Mouse (Mus musculus) bone marrow, adult 2 months (tissue): ENCODE data around the gene Dlk1. TPM values are rescaled to one million over a fixed set of nuclear protein-coding genes. Genes with fewer than 3 reads are reported as not detected.
"Not testable (repeated sequence)": the region's sequence is repeated elsewhere in the genome, so short reads cannot be mapped to it uniquely, and the experiment has no call there.

Source experiments
- H3K27ac ChIP-seq: fragments of 200-500 bp; 2 replicates; pipeline ENCODE4 v1.5.1; 2012; ENCODE audit warnings: low read depth, mild to moderate bottlenecking, control low read depth, inconsistent platforms, low read length; ENCODE audit not compliant: control insufficient read depth, poor library complexity, insufficient read depth
- H3K4me1 ChIP-seq: fragments of 200-500 bp; 2 replicates; pipeline ENCODE4 v1.6.1; 2011; ENCODE audit warnings: low read length; ENCODE audit not compliant: control insufficient read depth, insufficient read depth
- H3K4me3 ChIP-seq: fragments of 200-500 bp; replicated peaks from 2 replicates; pipeline ENCODE3; 2011; ENCODE audit warnings: mild to moderate bottlenecking, low read depth, low read length, control low read depth; ENCODE audit not compliant: control insufficient read depth
- CTCF ChIP-seq: fragments of 200-500 bp; IDR thresholded peaks from 2 replicates; pipeline ENCODE4 v1.5.1; 2011; ENCODE audit warnings: low read length, control low read depth; ENCODE audit not compliant: control insufficient read depth, insufficient read depth
- POLR2A ChIP-seq: fragments of 200-500 bp; IDR thresholded peaks from 2 replicates; pipeline ENCODE4 v1.6.1; 2011; ENCODE audit warnings: low read depth, mild to moderate bottlenecking, control low read depth, low read length, borderline replicate concordance; ENCODE audit not compliant: control insufficient read depth
- WGBS: fragments of 180-500 bp; shearing (Covaris S2); methylation state at CpG from one replicate; pipeline ENCODE4 v1.1.7; 2018; 5-methylcytosine and 5-hydroxymethylcytosine counted together
- polyA plus RNA-seq: library from polyadenylated mRNA; stranded (reverse); fragments of >200 nt; gene quantifications from 2 replicates; pipeline ENCODE4 v1.2.4, GENCODE M21; 2011; ENCODE audit warnings: low replicate concordance; ENCODE audit not compliant: missing spikeins, insufficient read depth, insufficient read length

Dlk1 gene
- polyA plus RNA-seq, 1 experiment: 3.6 TPM

GRCm38 (mm10) chr12:109475501-109475900, 22.9 kb downstream of the Dlk1 start:
- Histone ChIP-seq H3K4me3 (no peak overlapping the region), H3K27ac (no peak overlapping the region), H3K4me1 (no peaks in the 10 kb centered on the region)
- WGBS: 55% methylated on average over 4 of the region's 4 CpGs
- no peak for TF ChIP-seq POLR2A

- H3K4me3 ChIP-seq, H3K4me1 ChIP-seq, H3K27ac ChIP-seq: not testable (repeated sequence)
- WGBS: 56% methylated on average over 1 of the region's 1 CpGs
These were observed 33.9 kb downstream of the Dlk1 start for GRCm38 (mm10) chr12:109486525-109486924.

GRCm38 (mm10) chr12:109491701-109492100, 39.1 kb downstream of the Dlk1 start:
- no peak for TF ChIP-seq POLR2A
- no peak for TF ChIP-seq CTCF
- Histone ChIP-seq H3K4me3 (no peak overlapping the region), H3K4me1 (no peaks in the 10 kb centered on the region), H3K27ac (no peak overlapping the region)
- 76% methylated on average over 3 of the region's 3 CpGs for WGBS

GRCm38 (mm10) chr12:109493381-109493780, 40.8 kb downstream of the Dlk1 start:
- no peak overlapping the region for H3K4me3 ChIP-seq
- H3K27ac ChIP-seq: no peak overlapping the region
- 85% methylated on average over 9 of the region's 9 CpGs for whole genome bisulfite sequencing
- TF ChIP-seq POLR2A (no peak), CTCF (no peak)
- H3K4me1 ChIP-seq: no peaks in the 10 kb centered on the region

GRCm38 (mm10) chr12:109495016-109495644, 42.5 kb downstream of the Dlk1 start:
- no peak overlapping the region for H3K27ac ChIP-seq
- 60% methylated on average over 20 of the region's 20 CpGs for WGBS
- no peaks in the 10 kb centered on the region for H3K4me1 ChIP-seq
- no peak overlapping the region for H3K4me3 ChIP-seq
- TF ChIP-seq CTCF: no peak
- no peak for TF ChIP-seq POLR2A

GRCm38 (mm10) chr12:109496397-109496796, 43.8 kb downstream of the Dlk1 start:
- Histone ChIP-seq H3K4me1 (no peaks in the 10 kb centered on the region), H3K27ac (no peak overlapping the region), H3K4me3 (no peak overlapping the region)
- no peak for TF ChIP-seq POLR2A
- WGBS: 81% methylated on average over 6 of the region's 6 CpGs

- WGBS: 76% methylated on average over 4 of the region's 4 CpGs
These were observed 48.4 kb downstream of the Dlk1 start for GRCm38 (mm10) chr12:109500992-109501391.

GRCm38 (mm10) chr12:109502360-109503040, 49.9 kb downstream of the Dlk1 start:
- H3K4me1 ChIP-seq: peaks cover 2% of the 10 kb centered on the region; the same call in 1 of the 2 replicates
- 86% methylated on average over 6 of the region's 6 CpGs for WGBS
- no peak overlapping the region for H3K4me3 ChIP-seq
- no peak overlapping the region for H3K27ac ChIP-seq
- no peak for TF ChIP-seq CTCF
- TF ChIP-seq POLR2A: no peak

More at GRCm38 (mm10) chr12:109500992-109501391, 48.4 kb downstream of the Dlk1 start:
- no peak for TF ChIP-seq POLR2A
- TF ChIP-seq CTCF: no peak
- H3K27ac ChIP-seq: no peak overlapping the region
- no peaks in the 10 kb centered on the region; the same call in 1 of the 2 replicates for H3K4me1 ChIP-seq
- H3K4me3 ChIP-seq: no peak overlapping the region

GRCm38 (mm10) chr12:109507693-109508092, 55.1 kb downstream of the Dlk1 start:
- TF ChIP-seq POLR2A (no peak), CTCF (no peak)
- H3K27ac ChIP-seq: peak overlapping the region; percentile 62; the same call in 1 of the 2 replicates
- H3K4me1 ChIP-seq: peaks cover 7% of the 10 kb centered on the region
- H3K4me3 ChIP-seq: no peak overlapping the region
- WGBS: 13% methylated on average over 11 of the region's 11 CpGs
